Mouse (Mus musculus): ENCODE measurements around the gene Wdr35. TPM values are rescaled to one million over a fixed set of nuclear protein-coding genes. Genes with fewer than 3 reads are reported as not detected.
"Not testable (repeated sequence)": the region's sequence is repeated elsewhere in the genome, so short reads cannot be mapped to it uniquely, and the experiment has no call there.

The Wdr35 gene
- polyA plus RNA-seq, 1 experiment from 2014 or later: 22.8 TPM

DNA sequence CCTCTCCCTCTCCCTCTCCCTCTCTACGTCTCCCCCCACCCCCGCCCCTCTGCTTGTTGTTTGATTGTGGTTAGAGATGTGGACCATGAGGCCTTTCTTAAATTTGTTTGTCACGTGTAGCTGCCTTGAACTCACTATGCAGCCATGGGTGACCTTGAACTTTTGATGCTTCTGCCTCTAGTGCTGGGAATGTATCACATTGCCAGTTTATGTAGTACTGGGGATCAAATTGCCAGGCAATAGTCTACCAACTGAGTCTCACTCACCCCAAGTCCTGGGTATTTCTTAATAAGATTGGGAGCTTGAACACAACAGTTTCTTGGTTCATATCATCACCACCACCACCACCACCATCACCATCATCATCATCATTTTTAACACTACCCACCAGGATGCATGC lies 47.3 kb downstream of the Wdr35 start:
- DNase-seq (ENCODE audit: low spot score) (no peak), ATAC-seq (ENCODE audit: low FRiP score) (no peak)
- Histone ChIP-seq H3K27me3 (ENCODE audit: control insufficient read depth, insufficient read depth, low read length) (no peaks in the 10 kb centered on the region), H3K4me2 (replicated peaks; ENCODE audit: low read depth, low read length) (no peak overlapping the region), H3K4me1 (replicated peaks; ENCODE audit: control insufficient read depth, insufficient read depth, low read length) (no peaks in the 10 kb centered on the region), H3K9ac (ENCODE audit: low read depth, low read length) (no peak overlapping the region), H3K4me3 (ENCODE audit: low read depth, low read length) (no peak overlapping the region), H3K36me3 (ENCODE audit: control insufficient read depth, insufficient read depth, low read length) (no peaks in the 10 kb centered on the region), H3K9me3 (ENCODE audit: control insufficient read depth, low read length) (no peaks in the 10 kb centered on the region), H3K27ac (ENCODE audit: low read depth, low read length) (no peak overlapping the region)
- 80% methylated on average over 3 of the region's 3 CpGs for WGBS

DNA sequence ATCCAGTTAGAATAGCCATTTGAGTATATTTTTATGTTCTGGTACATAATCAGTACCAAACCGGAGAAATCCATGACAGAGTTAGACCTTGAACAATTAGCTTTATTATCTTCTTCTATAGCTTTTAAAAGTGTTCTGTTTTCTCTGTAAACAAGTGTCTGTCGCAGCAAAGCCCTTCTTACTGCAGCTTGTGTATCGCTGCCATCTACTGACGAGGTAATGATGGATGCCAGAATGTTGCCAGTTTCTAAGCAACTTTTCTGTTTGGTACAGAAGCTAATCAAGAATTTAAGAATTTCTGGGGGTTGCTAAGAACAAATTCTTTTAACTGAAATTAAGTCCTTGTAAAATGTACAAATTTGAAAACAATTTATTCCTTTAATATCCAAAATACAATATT lies 49.3 kb downstream of the Wdr35 start:
- Histone ChIP-seq H3K27me3 (ENCODE audit: control insufficient read depth, insufficient read depth, low read length) (no peaks in the 10 kb centered on the region), H3K9ac (ENCODE audit: low read depth, low read length) (no peak overlapping the region), H3K36me3 (ENCODE audit: control insufficient read depth, insufficient read depth, low read length) (no peaks in the 10 kb centered on the region), H3K4me2 (replicated peaks; ENCODE audit: low read depth, low read length) (no peak overlapping the region), H3K4me3 (ENCODE audit: low read depth, low read length) (no peak overlapping the region), H3K9me3 (ENCODE audit: control insufficient read depth, low read length) (no peaks in the 10 kb centered on the region), H3K27ac (ENCODE audit: low read depth, low read length) (no peak overlapping the region), H3K4me1 (replicated peaks; ENCODE audit: control insufficient read depth, insufficient read depth, low read length) (no peaks in the 10 kb centered on the region)
- WGBS: 62% methylated on average over 4 of the region's 4 CpGs
- DNase-seq (ENCODE audit: low spot score) (no peak), ATAC-seq (ENCODE audit: low FRiP score) (no peak)

DNA sequence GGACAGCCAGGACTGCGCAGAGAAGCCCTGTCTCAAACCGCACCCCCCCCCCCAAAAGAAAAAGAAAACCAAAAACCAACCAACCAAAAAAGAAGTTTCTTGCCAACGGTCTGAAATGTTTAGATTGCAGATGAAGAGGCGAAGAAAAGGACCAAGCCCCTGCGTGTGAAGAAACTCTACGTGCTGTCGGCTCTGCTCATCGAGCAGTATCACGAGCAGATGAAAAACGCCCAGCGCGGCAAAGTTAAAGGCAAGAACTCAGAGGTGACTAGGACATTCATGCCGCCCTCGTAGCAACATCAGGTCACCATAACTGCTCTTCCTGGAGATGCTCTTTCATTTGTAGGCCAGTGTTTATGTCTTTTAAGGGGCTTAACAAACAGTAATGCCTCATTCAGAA lies 50.4 kb downstream of the Wdr35 start:
- Histone ChIP-seq H3K4me2 (replicated peaks; ENCODE audit: low read depth, low read length) (no peak overlapping the region), H3K27ac (ENCODE audit: low read depth, low read length) (no peak overlapping the region), H3K9ac (ENCODE audit: low read depth, low read length) (no peak overlapping the region), H3K4me1 (replicated peaks; ENCODE audit: control insufficient read depth, insufficient read depth, low read length) (no peaks in the 10 kb centered on the region), H3K27me3 (ENCODE audit: control insufficient read depth, insufficient read depth, low read length) (no peaks in the 10 kb centered on the region), H3K9me3 (ENCODE audit: control insufficient read depth, low read length) (no peaks in the 10 kb centered on the region), H3K36me3 (ENCODE audit: control insufficient read depth, insufficient read depth, low read length) (no peaks in the 10 kb centered on the region), H3K4me3 (ENCODE audit: low read depth, low read length) (no peak overlapping the region)
- WGBS: 92% methylated on average over 14 of the region's 14 CpGs
- DNase-seq (ENCODE audit: low spot score): no peak
- ATAC-seq (ENCODE audit: low FRiP score): no peak

DNA sequence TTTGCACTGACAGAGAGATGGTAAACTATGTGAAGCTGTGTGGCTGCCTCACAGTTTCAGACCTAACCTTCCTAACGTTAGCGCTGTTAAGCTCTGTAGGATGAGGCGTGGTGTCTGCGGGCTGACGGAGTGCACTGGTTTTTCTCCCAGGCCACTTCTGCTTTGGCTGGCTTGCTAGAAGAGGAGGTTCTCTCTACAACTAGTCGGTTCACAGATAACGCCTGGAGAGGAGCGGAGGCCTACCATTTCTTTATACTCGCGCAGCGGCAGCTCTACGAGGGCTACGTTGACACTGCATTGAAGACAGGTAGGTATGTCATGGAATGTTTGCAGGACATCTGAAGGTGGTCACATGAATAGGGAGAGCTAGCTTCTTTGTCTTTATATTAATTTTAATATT lies 51.0 kb downstream of the Wdr35 start:
- ATAC-seq (ENCODE audit: low FRiP score): no peak

DNA sequence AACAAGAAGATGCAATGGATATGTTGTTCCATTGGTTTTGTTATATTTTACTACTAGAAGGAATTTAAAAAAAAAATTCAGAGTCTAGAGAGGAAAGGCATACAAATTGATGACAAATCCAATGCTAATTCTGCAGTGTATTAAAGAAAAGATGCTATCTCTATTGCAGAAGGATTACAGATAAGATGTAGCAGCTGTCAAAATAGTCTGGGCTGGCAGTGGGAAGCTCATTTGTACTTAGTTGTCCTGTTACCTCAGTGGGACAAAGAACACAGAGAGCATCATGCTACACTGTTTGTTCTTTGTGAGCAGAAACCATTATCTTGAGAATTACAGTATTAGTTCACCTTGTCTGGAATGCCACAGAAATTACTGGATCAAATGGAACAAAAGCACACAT lies 53.2 kb downstream of the Wdr35 start:
- no peaks in the 10 kb centered on the region for H3K27me3 ChIP-seq (ENCODE audit: control insufficient read depth, insufficient read depth, low read length)
- no peak overlapping the region for H3K4me2 ChIP-seq (replicated peaks; ENCODE audit: low read depth, low read length)
- H3K9ac ChIP-seq (ENCODE audit: low read depth, low read length): no peak overlapping the region
- ATAC-seq (ENCODE audit: low FRiP score) (no peak), DNase-seq (ENCODE audit: low spot score) (no peak)
- H3K4me1 ChIP-seq (replicated peaks; ENCODE audit: control insufficient read depth, insufficient read depth, low read length): no peaks in the 10 kb centered on the region; the same call in 1 of the 2 replicates
- H3K4me3 ChIP-seq (ENCODE audit: low read depth, low read length): no peak overlapping the region
- no peaks in the 10 kb centered on the region for H3K9me3 ChIP-seq (ENCODE audit: control insufficient read depth, low read length)
- H3K27ac ChIP-seq (ENCODE audit: low read depth, low read length): no peak overlapping the region
- H3K36me3 ChIP-seq (ENCODE audit: control insufficient read depth, insufficient read depth, low read length): no peaks in the 10 kb centered on the region

More for the DNA sequence above, 51.0 kb downstream of the Wdr35 start:
- Histone ChIP-seq H3K9ac (ENCODE audit: low read depth, low read length) (no peak overlapping the region), H3K4me1 (replicated peaks; ENCODE audit: control insufficient read depth, insufficient read depth, low read length) (no peaks in the 10 kb centered on the region), H3K9me3 (ENCODE audit: control insufficient read depth, low read length) (no peaks in the 10 kb centered on the region), H3K4me2 (replicated peaks; ENCODE audit: low read depth, low read length) (no peak overlapping the region), H3K36me3 (ENCODE audit: control insufficient read depth, insufficient read depth, low read length) (no peaks in the 10 kb centered on the region), H3K27ac (ENCODE audit: low read depth, low read length) (no peak overlapping the region), H3K4me3 (ENCODE audit: low read depth, low read length) (no peak overlapping the region), H3K27me3 (ENCODE audit: control insufficient read depth, insufficient read depth, low read length) (no peaks in the 10 kb centered on the region)
- 87% methylated on average over 13 of the region's 13 CpGs for WGBS
- no peak for DNase-seq (ENCODE audit: low spot score)

DNA sequence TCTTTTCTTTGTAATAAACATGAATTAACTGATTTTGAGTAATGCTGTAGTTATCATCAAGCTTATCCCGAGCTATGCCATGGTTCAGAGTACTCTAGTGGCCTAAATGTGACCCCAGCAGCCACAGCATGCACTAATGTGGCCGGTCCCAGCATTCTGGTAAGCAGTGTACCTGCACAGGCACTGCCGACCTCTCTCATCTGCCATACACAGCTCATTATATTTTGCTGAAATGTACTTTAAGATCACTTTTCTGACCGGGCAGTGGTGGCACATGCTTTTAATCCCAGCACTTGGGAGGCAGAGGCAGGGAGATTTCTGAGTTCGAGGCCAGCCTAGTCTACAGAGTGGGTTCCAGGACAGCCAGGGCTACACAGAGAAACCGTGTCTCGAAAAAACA lies 55.1 kb downstream of the Wdr35 start:
- WGBS: 92% methylated on average over 7 of the region's 7 CpGs

DNA sequence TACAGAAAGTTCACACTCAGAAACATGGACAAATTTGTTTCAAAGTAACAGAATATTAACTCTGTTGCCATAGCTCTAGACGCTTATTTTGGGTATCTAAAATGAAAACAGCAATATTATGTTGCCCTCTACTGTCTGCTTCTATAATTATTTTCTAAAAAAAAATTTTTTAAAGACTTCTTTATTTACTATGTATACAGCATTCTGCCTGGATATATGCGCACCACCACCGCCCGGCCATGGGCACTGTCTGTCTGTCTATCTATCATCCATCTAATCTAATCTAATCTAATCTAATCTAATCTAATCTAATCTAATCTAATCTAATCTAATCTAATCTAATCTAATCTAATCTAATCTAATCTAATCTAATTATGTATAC lies 55.8 kb downstream of the Wdr35 start:
- WGBS: 66% methylated on average over 4 of the region's 4 CpGs
- peak; percentile 72 for ATAC-seq (ENCODE audit: low FRiP score)
- peak; percentile 23 for DNase-seq (ENCODE audit: low spot score)
- Histone ChIP-seq H3K9me3 (ENCODE audit: control insufficient read depth, low read length) (no peaks in the 10 kb centered on the region), H3K36me3 (ENCODE audit: control insufficient read depth, insufficient read depth, low read length) (no peaks in the 10 kb centered on the region), H3K9ac (ENCODE audit: low read depth, low read length) (peak overlapping the region; percentile 90; the same call in 1 of the 2 replicates), H3K4me2 (replicated peaks; ENCODE audit: low read depth, low read length) (peak overlapping the region; percentile 58; the same call in 1 of the 2 replicates), H3K27ac (ENCODE audit: low read depth, low read length) (peak overlapping the region; percentile 96), H3K4me1 (replicated peaks; ENCODE audit: control insufficient read depth, insufficient read depth, low read length) (no peaks in the 10 kb centered on the region; the same call in 1 of the 2 replicates), H3K4me3 (ENCODE audit: low read depth, low read length) (peak overlapping the region; percentile 70), H3K27me3 (ENCODE audit: control insufficient read depth, insufficient read depth, low read length) (no peaks in the 10 kb centered on the region)

More for the DNA sequence above, 55.1 kb downstream of the Wdr35 start:
- H3K27ac ChIP-seq (ENCODE audit: low read depth, low read length); H3K9ac ChIP-seq (ENCODE audit: low read depth, low read length); DNase-seq (ENCODE audit: low spot score); H3K4me1 ChIP-seq (replicated peaks; ENCODE audit: control insufficient read depth, insufficient read depth, low read length); H3K4me3 ChIP-seq (ENCODE audit: low read depth, low read length); H3K36me3 ChIP-seq (ENCODE audit: control insufficient read depth, insufficient read depth, low read length); ATAC-seq (ENCODE audit: low FRiP score); H3K4me2 ChIP-seq (replicated peaks; ENCODE audit: low read depth, low read length); H3K27me3 ChIP-seq (ENCODE audit: control insufficient read depth, insufficient read depth, low read length); H3K9me3 ChIP-seq (ENCODE audit: control insufficient read depth, low read length): not testable (repeated sequence)

DNA sequence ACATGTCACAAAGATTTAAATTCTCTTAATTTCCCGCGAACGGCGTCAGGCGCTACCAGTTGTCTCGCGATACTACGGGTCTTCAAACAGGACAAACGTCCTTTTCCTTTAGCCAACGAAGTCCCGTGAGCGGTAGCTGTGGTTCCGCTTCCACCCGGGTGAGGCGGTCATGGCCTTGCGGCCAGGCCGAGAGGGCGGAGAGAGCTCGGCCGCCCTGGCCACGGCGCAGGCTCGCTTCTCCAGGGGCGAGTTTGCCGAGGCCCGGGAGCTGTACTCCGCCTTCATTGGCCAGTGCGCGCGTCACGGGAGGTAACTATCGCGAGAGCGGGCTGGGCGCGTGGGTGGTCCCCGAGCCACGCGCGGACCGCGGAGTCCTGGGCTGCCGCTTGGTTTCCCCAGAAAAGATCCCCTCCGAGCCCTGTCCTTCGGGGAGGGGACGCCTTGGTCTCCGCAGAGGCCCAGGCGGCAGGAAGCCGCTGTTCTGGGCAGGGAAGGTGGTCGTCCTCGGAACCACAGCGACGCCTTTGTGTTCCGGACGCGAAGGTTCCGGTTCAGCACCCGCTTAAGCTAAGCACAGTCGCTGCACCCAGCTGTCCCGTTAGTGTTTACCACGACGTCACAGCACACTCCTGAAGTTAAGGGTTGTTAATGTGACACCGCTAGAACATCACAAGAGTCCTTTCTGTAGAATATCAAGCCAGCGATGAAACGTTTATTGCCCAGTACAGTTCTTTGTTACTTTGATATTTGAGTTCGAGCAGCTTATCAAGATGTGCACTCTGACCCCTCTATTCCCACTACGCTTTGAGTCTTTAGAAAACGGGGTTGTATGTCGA lies 56.4 kb downstream of the Wdr35 start, which contains the start of gene Ttc32:
Ttc32 (plus strand) TSS at position 110 of the 836 bp plus-strand sequence.
- H3K4me1 ChIP-seq (replicated peaks; ENCODE audit: control insufficient read depth, insufficient read depth, low read length): no peaks in the 10 kb centered on the region; the same call in 1 of the 2 replicates
- no peaks in the 10 kb centered on the region for H3K9me3 ChIP-seq (ENCODE audit: control insufficient read depth, low read length)
- H3K36me3 ChIP-seq (ENCODE audit: control insufficient read depth, insufficient read depth, low read length): no peaks in the 10 kb centered on the region
- peak within 1 kb of the TSS; percentile 58 for H3K4me2 ChIP-seq (replicated peaks; ENCODE audit: low read depth, low read length)
- H3K27ac ChIP-seq (ENCODE audit: low read depth, low read length): peak within 1 kb of the TSS; percentile 96
- WGBS: under 1% methylated on average over 69 of the region's 69 CpGs
- no peaks in the 10 kb centered on the region for H3K27me3 ChIP-seq (ENCODE audit: control insufficient read depth, insufficient read depth, low read length)
- DNase-seq (ENCODE audit: low spot score) (peak; percentile 95), ATAC-seq (ENCODE audit: low FRiP score) (peak; percentile 95)
- H3K9ac ChIP-seq (ENCODE audit: low read depth, low read length): peak within 1 kb of the TSS; percentile 90
- H3K4me3 ChIP-seq (ENCODE audit: low read depth, low read length): peak within 1 kb of the TSS; percentile 70

DNA sequence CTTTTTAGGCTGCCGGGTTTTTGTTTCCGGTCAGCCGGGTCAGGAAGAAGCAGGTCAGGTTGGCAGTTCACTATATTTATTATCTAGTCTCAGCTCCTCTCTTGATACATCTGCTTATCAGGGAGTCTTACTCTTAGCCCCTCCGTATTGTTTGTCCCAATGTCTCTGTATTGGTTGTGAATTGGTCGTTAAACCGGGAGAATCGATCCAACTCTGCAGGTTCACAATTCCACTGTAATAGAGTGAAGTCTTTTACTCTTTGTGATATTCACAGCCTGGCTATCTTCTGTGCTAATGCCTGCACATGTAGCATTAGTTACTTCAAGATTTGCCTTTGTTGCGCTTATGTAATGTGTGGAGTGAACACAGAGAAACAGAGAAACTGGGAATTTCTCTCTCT lies 57.5 kb downstream of the Wdr35 start:
- Histone ChIP-seq H3K9me3 (ENCODE audit: control insufficient read depth, low read length) (no peaks in the 10 kb centered on the region), H3K4me2 (replicated peaks; ENCODE audit: low read depth, low read length) (peak overlapping the region; percentile 58), H3K27me3 (ENCODE audit: control insufficient read depth, insufficient read depth, low read length) (no peaks in the 10 kb centered on the region), H3K9ac (ENCODE audit: low read depth, low read length) (peak overlapping the region; percentile 90), H3K4me1 (replicated peaks; ENCODE audit: control insufficient read depth, insufficient read depth, low read length) (no peaks in the 10 kb centered on the region; the same call in 1 of the 2 replicates), H3K4me3 (ENCODE audit: low read depth, low read length) (peak overlapping the region; percentile 70), H3K36me3 (ENCODE audit: control insufficient read depth, insufficient read depth, low read length) (no peaks in the 10 kb centered on the region), H3K27ac (ENCODE audit: low read depth, low read length) (0 out of 2 replicates have a peak overlapping the region, but pooled peaks have one; percentile 96)
- WGBS: 75% methylated on average over 8 of the region's 8 CpGs
- no peak for ATAC-seq (ENCODE audit: low FRiP score)
- DNase-seq (ENCODE audit: low spot score): peak; percentile 19
